Mouse (Mus musculus) stomach, embryonic 16.5 days (tissue): ENCODE measurements at regions not wholly inside any gene's neighbourhood (a gene's known extent, or its start where the extent isn't known, plus 50 kb on each side); places are given as distances from the start of the nearest gene placed in this dataset.

Experiments
- ATAC-seq: fragments of 200-750 bp; cut with Nextera tagmentation; 2 replicates; pipeline ENCODE4 v1.8.0; 2017; ENCODE audit warnings: moderate number of reproducible peaks, moderate TSS enrichment; ENCODE audit not compliant: insufficient read depth, low FRiP score
- H3K27ac ChIP-seq: fragments of 300-500 bp; sonication (generic); 2 replicates; pipeline ENCODE4 v1.5.1; 2014; ENCODE audit warnings: low read length
- H3K27me3 ChIP-seq: fragments of 300-500 bp; sonication (generic); 2 replicates; pipeline ENCODE4 v1.6.1; 2014; ENCODE audit warnings: low read length, control low read depth, mixed read lengths; ENCODE audit not compliant: control insufficient read depth, insufficient read depth
- H3K36me3 ChIP-seq: fragments of 300-500 bp; sonication (generic); 2 replicates; pipeline ENCODE4 v1.6.1; 2014; ENCODE audit warnings: low read length; ENCODE audit not compliant: control insufficient read depth, insufficient read depth
- H3K4me1 ChIP-seq: fragments of 300-500 bp; sonication (generic); 2 replicates; pipeline ENCODE4 v1.6.1; 2014; ENCODE audit warnings: low read length, control low read depth, mixed read lengths; ENCODE audit not compliant: control insufficient read depth, insufficient read depth
- H3K4me2 ChIP-seq: fragments of 300-500 bp; sonication (generic); 2 replicates; pipeline ENCODE4 v1.6.1; 2014; ENCODE audit warnings: low read depth, low read length, mixed read lengths
- H3K4me3 ChIP-seq: fragments of 300-500 bp; sonication (generic); replicated peaks from 2 replicates; pipeline ENCODE4 v1.5.1; 2014; ENCODE audit warnings: mild to moderate bottlenecking, low read length
- H3K9ac ChIP-seq: fragments of 300-500 bp; sonication (generic); 2 replicates; pipeline ENCODE4 v1.6.1; 2014; ENCODE audit warnings: low read length
- H3K9me3 ChIP-seq: fragments of 300-500 bp; sonication (generic); replicated peaks from 2 replicates; pipeline ENCODE4 v1.6.1; 2016; ENCODE audit warnings: low read length, control low read depth; ENCODE audit not compliant: control insufficient read depth
- WGBS: fragments of 180-500 bp; shearing (Covaris S2); extraction: QIAGEN DNeasy Blood & Tissue Kit; methylation state at CpG from one replicate; pipeline ENCODE4 v1.1.7; 2014; 5-methylcytosine and 5-hydroxymethylcytosine counted together

GRCm38 (mm10) chr16:24213577-24213976, 179.7 kb upstream of the Lpp start:
- H3K9me3 ChIP-seq, result no peaks in the 10 kb centered on the region
- no peak overlapping the region for H3K4me2 ChIP-seq
- H3K4me1 ChIP-seq, result peaks cover 4% of the 10 kb centered on the region; the same call in 1 of the 2 replicates
- no peaks in the 10 kb centered on the region for H3K27me3 ChIP-seq
- no peak for ATAC-seq
- H3K9ac ChIP-seq, result no peak overlapping the region
- WGBS, result 97% methylated on average over 3 of the region's 3 CpGs
- no peak overlapping the region for H3K27ac ChIP-seq
- no peak overlapping the region for H3K4me3 ChIP-seq
- H3K36me3 ChIP-seq, result no peaks in the 10 kb centered on the region

GRCm38 (mm10) chr16:24212702-24213101, 180.6 kb upstream of the Lpp start:
- no peak overlapping the region for H3K9ac ChIP-seq
- H3K27me3 ChIP-seq, result no peaks in the 10 kb centered on the region
- ATAC-seq, result no peak
- H3K4me3 ChIP-seq, result no peak overlapping the region
- H3K4me1 ChIP-seq, result no peaks in the 10 kb centered on the region
- no peaks in the 10 kb centered on the region for H3K9me3 ChIP-seq
- WGBS, result 73% methylated on average over 2 of the region's 2 CpGs
- H3K27ac ChIP-seq, result no peak overlapping the region
- H3K4me2 ChIP-seq, result no peak overlapping the region
- H3K36me3 ChIP-seq, result no peaks in the 10 kb centered on the region

DNA sequence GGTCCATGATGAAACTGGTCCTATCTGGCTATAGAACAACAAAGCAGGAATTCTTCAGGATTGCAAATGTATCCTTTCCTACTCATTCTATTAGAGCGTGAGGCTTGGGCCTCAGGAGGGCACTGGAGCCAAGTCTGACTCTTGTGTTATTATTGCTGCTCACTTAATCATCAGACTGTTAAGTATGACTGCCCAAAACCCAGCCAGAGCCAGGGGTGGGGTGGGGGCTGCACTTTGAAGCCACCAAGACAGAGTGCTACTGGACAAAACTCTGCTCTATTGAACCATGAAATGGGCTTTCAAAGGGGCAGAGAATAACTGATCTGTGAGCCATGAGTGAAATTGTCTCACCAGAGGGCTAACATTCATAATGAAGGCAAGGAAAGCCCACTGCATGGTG, 181.7 kb upstream of the Lpp start:
- Histone ChIP-seq H3K9ac (no peak overlapping the region), H3K27ac (no peak overlapping the region), H3K4me1 (no peaks in the 10 kb centered on the region), H3K9me3 (no peaks in the 10 kb centered on the region), H3K4me2 (no peak overlapping the region), H3K27me3 (no peaks in the 10 kb centered on the region), H3K4me3 (no peak overlapping the region), H3K36me3 (no peaks in the 10 kb centered on the region)
- 78% methylated on average over 1 of the region's 1 CpGs for WGBS
- ATAC-seq, result no peak

DNA sequence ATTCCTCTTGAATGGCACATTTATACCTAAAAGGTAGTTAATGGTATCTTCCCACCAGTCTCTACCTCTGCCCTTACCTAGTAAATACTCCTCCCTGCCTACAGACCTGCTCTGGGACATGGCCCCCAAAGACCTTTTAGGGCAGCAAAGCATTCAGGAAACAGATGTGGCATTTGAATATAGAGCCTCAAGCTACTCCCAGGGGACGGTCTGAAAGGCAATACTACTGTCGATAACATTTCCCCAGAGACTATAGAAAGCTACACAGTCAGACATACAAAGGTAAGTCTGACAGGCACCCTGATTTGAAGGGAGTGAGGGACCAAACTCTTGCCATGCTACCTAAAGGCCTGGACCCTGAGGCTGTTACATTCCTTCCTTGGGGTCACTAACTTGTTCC, 184.4 kb upstream of the Lpp start:
- 78% methylated on average over 2 of the region's 2 CpGs for WGBS
- Histone ChIP-seq H3K4me2 (no peak overlapping the region), H3K36me3 (no peaks in the 10 kb centered on the region), H3K4me1 (no peaks in the 10 kb centered on the region), H3K27me3 (no peaks in the 10 kb centered on the region), H3K9me3 (no peaks in the 10 kb centered on the region), H3K4me3 (no peak overlapping the region), H3K27ac (no peak overlapping the region), H3K9ac (no peak overlapping the region)
- no peak for ATAC-seq

- WGBS, result 89% methylated on average over 2 of the region's 2 CpGs
- Histone ChIP-seq H3K36me3 (no peaks in the 10 kb centered on the region), H3K4me3 (no peak overlapping the region), H3K4me1 (no peaks in the 10 kb centered on the region), H3K9ac (no peak overlapping the region), H3K27me3 (no peaks in the 10 kb centered on the region), H3K4me2 (no peak overlapping the region), H3K27ac (no peak overlapping the region), H3K9me3 (no peaks in the 10 kb centered on the region)
- no peak for ATAC-seq
Observed at GRCm38 (mm10) chr16:24208118-24208517, 185.2 kb upstream of the Lpp start.

GRCm38 (mm10) chr16:24207056-24207455, 186.3 kb upstream of the Lpp start:
- Histone ChIP-seq H3K27ac (no peak overlapping the region), H3K4me1 (no peaks in the 10 kb centered on the region), H3K27me3 (no peaks in the 10 kb centered on the region), H3K9ac (no peak overlapping the region), H3K36me3 (no peaks in the 10 kb centered on the region), H3K9me3 (no peaks in the 10 kb centered on the region), H3K4me3 (no peak overlapping the region), H3K4me2 (no peak overlapping the region)
- 49% methylated on average over 4 of the region's 4 CpGs for WGBS
- ATAC-seq, result no peak

- WGBS, result 40% methylated on average over 4 of the region's 4 CpGs
- no peak overlapping the region for H3K4me3 ChIP-seq
- H3K9me3 ChIP-seq, result no peaks in the 10 kb centered on the region
- H3K4me2 ChIP-seq, result no peak overlapping the region
- H3K9ac ChIP-seq, result no peak overlapping the region
- H3K27me3 ChIP-seq, result no peaks in the 10 kb centered on the region
- ATAC-seq, result no peak
- no peaks in the 10 kb centered on the region for H3K4me1 ChIP-seq
- no peak overlapping the region for H3K27ac ChIP-seq
- H3K36me3 ChIP-seq, result no peaks in the 10 kb centered on the region
Observed at GRCm38 (mm10) chr16:24206461-24206861, 186.8 kb upstream of the Lpp start.

DNA sequence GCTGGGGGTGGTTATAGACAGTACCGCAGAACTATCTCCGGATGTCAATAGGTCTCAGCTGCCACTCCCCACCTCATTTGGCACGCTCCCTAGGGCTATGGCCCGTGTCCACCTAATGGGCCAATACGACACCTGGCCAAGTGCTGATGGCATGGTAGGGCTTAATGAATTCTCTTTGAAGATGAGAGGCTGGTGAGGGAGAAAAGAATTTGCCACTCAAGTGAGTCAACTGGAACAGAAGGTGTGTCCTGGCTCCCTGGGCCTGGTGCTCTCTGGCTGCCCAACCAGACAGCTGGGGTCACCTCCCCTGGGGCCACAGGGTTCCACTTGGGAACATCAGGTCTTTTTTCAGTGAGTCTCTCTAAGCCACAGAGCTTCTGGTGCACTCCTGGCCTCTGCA, 187.7 kb upstream of the Lpp start:
- 84% methylated on average over 5 of the region's 5 CpGs for WGBS
- no peaks in the 10 kb centered on the region for H3K27me3 ChIP-seq
- no peak for ATAC-seq
- H3K4me1 ChIP-seq, result no peaks in the 10 kb centered on the region
- no peak overlapping the region for H3K4me2 ChIP-seq
- no peak overlapping the region for H3K4me3 ChIP-seq
- H3K27ac ChIP-seq, result no peak overlapping the region
- no peaks in the 10 kb centered on the region for H3K9me3 ChIP-seq
- no peaks in the 10 kb centered on the region for H3K36me3 ChIP-seq
- H3K9ac ChIP-seq, result no peak overlapping the region

- 83% methylated on average over 4 of the region's 4 CpGs for WGBS
Observed at GRCm38 (mm10) chr16:24204064-24204730, 189.1 kb upstream of the Lpp start.

More at GRCm38 (mm10) chr16:24204064-24204730, 189.1 kb upstream of the Lpp start:
- no peak overlapping the region for H3K4me3 ChIP-seq
- H3K4me1 ChIP-seq, result no peaks in the 10 kb centered on the region
- no peak overlapping the region for H3K9ac ChIP-seq
- H3K4me2 ChIP-seq, result no peak overlapping the region
- H3K27me3 ChIP-seq, result no peaks in the 10 kb centered on the region
- H3K36me3 ChIP-seq, result no peaks in the 10 kb centered on the region
- ATAC-seq, result no peak
- no peaks in the 10 kb centered on the region for H3K9me3 ChIP-seq
- H3K27ac ChIP-seq, result no peak overlapping the region
